19 mouse cellular contexts compared by ENCODE assay signal in genomic region chr5:25079766-25080265, GRCm38 (mm10). TPM values are rescaled to one million over a fixed set of nuclear protein-coding genes. Genes with fewer than 3 reads are reported as not detected.
DNase-seq lines count a peak whose midpoint lies in the region; TF ChIP-seq lines count a peak whose summit lies in the region.
"Had no signal": no experiment of that assay in that cellular context is flagged by ENCODE, and none has a peak within 500 bp of the region (broad histone marks: within the 10 kb centered on the region; RNA-seq: fewer than 3 reads in every experiment).

No protein-coding gene starts in this region.

- H3K4me1 ChIP-seq in cortical plate, adult 2 months (ENCODE audit: control insufficient read depth, insufficient read depth, low read length), result peaks cover 10% of the 10 kb centered on the region
- H3K4me1 ChIP-seq: embryonic facial prominence, embryonic 12.5 days; forebrain, embryonic 13.5 days; forebrain, embryonic 15.5 days had no signal

- TF ChIP-seq CTCF in layer of hippocampus, adult 2 months (conservative IDR thresholded peaks at IDR 0.05), result no peak
- no peak for TF ChIP-seq CTCF in cortical plate, adult 2 months (IDR thresholded peaks at IDR 0.05; ENCODE audit: extremely low read depth, insufficient read depth, low read length)

- H3K27ac ChIP-seq in layer of hippocampus, adult 2 months, result peak overlapping the region; percentile 91
- 0 out of 2 replicates have a peak overlapping the region, but pooled peaks have one; percentile 41 for H3K27ac ChIP-seq in cortical plate, adult 2 months (ENCODE audit: insufficient read depth, low read length)
- H3K27ac ChIP-seq: embryonic facial prominence, embryonic 10.5 days; embryonic facial prominence, embryonic 12.5 days; forebrain, embryonic 13.5 days; forebrain, embryonic 15.5 days had no signal

- H3K4me3 ChIP-seq in layer of hippocampus, adult 2 months, result no peak overlapping the region
- no peak overlapping the region for H3K4me3 ChIP-seq in cortical plate, adult 2 months (ENCODE audit: insufficient read depth, low read length)
- H3K4me3 ChIP-seq: embryonic facial prominence, embryonic 10.5 days; embryonic facial prominence, embryonic 12.5 days; forebrain, embryonic 13.5 days; forebrain, embryonic 15.5 days had no signal

- TF ChIP-seq POLR2A in cortical plate, adult 2 months (IDR thresholded peaks at IDR 0.05; ENCODE audit: extremely low read depth, insufficient read depth, low read length), result no peak

- DNase-seq in adrenal gland, adult 2 months, result peak; percentile 72
- DNase-seq in adrenal gland, postnatal 25 days, result no peak
- DNase-seq in layer of hippocampus, adult 2 months (ENCODE audit: low spot score in 2 of 2), result no peak
- no peak for DNase-seq in layer of hippocampus, adult 11-12 months (ENCODE audit: low spot score)
- DNase-seq in ovary, adult 18-20 months (ENCODE audit: low spot score), result peak; percentile 50
- no peak for DNase-seq in ovary, postnatal 14 days (ENCODE audit: low spot score)
- DNase-seq in heart, adult 18-20 months, result no peak
- DNase-seq: adrenal gland, adult 8-10 months; cerebellum, adult 11 months; cerebellum, adult 18-20 months; cerebellum, adult 8-10 months; cerebellum, adult 9-11 months; cerebellum, postnatal 36 days; forebrain, postnatal 0 days had no signal

RNA-seq across cellular contexts. Expression of gene Prkag2, which starts 20.6 kb away (rescaled TPM):
- 10 to 100 TPM; 36.0 to 48.0 TPM for total RNA-seq in adrenal gland, adult 2 months (2021)
- polyA plus RNA-seq in adrenal gland, adult 2 months (2012; rRNA removed), result 10.0 and 10.6 TPM in 2 replicates
- total RNA-seq in adrenal gland, postnatal 25 days (2021), result 32.5 and 34.8 TPM in 2 replicates
- total RNA-seq in layer of hippocampus, adult 2 months (2021), result 100 to 1,000 TPM; 177 to 193 TPM
- polyA plus RNA-seq in cortical plate, adult 2 months (2012; rRNA removed), result 103 and 117 TPM in 2 replicates
- 10 to 100 TPM; 30.8 to 31.1 TPM for total RNA-seq in heart, adult 18-20 months (2021)

Comparison
In these comparisons a context has a peak if more than half of its experiments do, and no peak if none do; other contexts are left out.
1. DNase-seq: peak in adrenal gland, adult 2 months (single experiment) and ovary, adult 18-20 months (single experiment); none in adrenal gland, postnatal 25 days (single experiment), layer of hippocampus, adult 2 months (0 of 2), layer of hippocampus, adult 11-12 months (single experiment), ovary, postnatal 14 days (single experiment) and heart, adult 18-20 months (0 of 2).